Mouse (Mus musculus): ENCODE measurements around the gene Cuta. TPM values are rescaled to one million over a fixed set of nuclear protein-coding genes. Genes with fewer than 3 reads are reported as not detected.

Cuta gene
- polyA plus RNA-seq, 1 experiment from 2014 or later = 127 TPM

GRCm38 (mm10) chr17:26970221-26970620, 30.9 kb upstream of the Cuta start:
- 78% methylated on average over 12 of the region's 12 CpGs for WGBS
- Histone ChIP-seq H3K27me3 (replicated peaks) (no peaks in the 10 kb centered on the region), H3K4me1 (peaks cover 34% of the 10 kb centered on the region), H3K4me2 (no peak overlapping the region), H3K4me3 (no peak overlapping the region), H3K9me3 (no peaks in the 10 kb centered on the region), H3K9ac (no peak overlapping the region), H3K27ac (no peak overlapping the region), H3K36me3 (replicated peaks) (peaks cover 39% of the 10 kb centered on the region)
- no peak for ATAC-seq (replicated peaks)

- H3K4me2 ChIP-seq = no peak overlapping the region
- H3K4me1 ChIP-seq = peaks cover 24% of the 10 kb centered on the region
- H3K27ac ChIP-seq = no peak overlapping the region
- WGBS = 85% methylated on average over 6 of the region's 6 CpGs
- peaks cover 48% of the 10 kb centered on the region for H3K36me3 ChIP-seq (replicated peaks)
- H3K27me3 ChIP-seq (replicated peaks) = no peaks in the 10 kb centered on the region
- H3K9me3 ChIP-seq = no peaks in the 10 kb centered on the region
- no peak for ATAC-seq (replicated peaks)
- no peak overlapping the region for H3K4me3 ChIP-seq
- no peak overlapping the region for H3K9ac ChIP-seq
These were observed 29.9 kb upstream of the Cuta start for GRCm38 (mm10) chr17:26969257-26969656.

- Histone ChIP-seq H3K9ac (no peak overlapping the region), H3K27me3 (replicated peaks) (no peaks in the 10 kb centered on the region), H3K4me3 (no peak overlapping the region), H3K4me2 (no peak overlapping the region), H3K9me3 (no peaks in the 10 kb centered on the region), H3K27ac (no peak overlapping the region), H3K36me3 (replicated peaks) (peaks cover 55% of the 10 kb centered on the region), H3K4me1 (peaks cover 16% of the 10 kb centered on the region)
- WGBS = 86% methylated on average over 6 of the region's 6 CpGs
- ATAC-seq (replicated peaks) = no peak
These were observed 28.8 kb upstream of the Cuta start for GRCm38 (mm10) chr17:26968200-26968611.

GRCm38 (mm10) chr17:26967477-26967876, 28.1 kb upstream of the Cuta start:
- H3K4me1 ChIP-seq = peaks cover 14% of the 10 kb centered on the region
- H3K9me3 ChIP-seq = no peaks in the 10 kb centered on the region
- H3K27ac ChIP-seq = no peak overlapping the region
- H3K4me3 ChIP-seq = no peak overlapping the region
- H3K9ac ChIP-seq = no peak overlapping the region
- no peaks in the 10 kb centered on the region for H3K27me3 ChIP-seq (replicated peaks)
- WGBS = 91% methylated on average over 6 of the region's 6 CpGs
- H3K36me3 ChIP-seq (replicated peaks) = peaks cover 63% of the 10 kb centered on the region
- no peak for ATAC-seq (replicated peaks)
- no peak overlapping the region for H3K4me2 ChIP-seq

GRCm38 (mm10) chr17:26966993-26967392, 27.6 kb upstream of the Cuta start:
- no peak for ATAC-seq (replicated peaks)
- WGBS = 89% methylated on average over 11 of the region's 11 CpGs
- Histone ChIP-seq H3K4me2 (no peak overlapping the region), H3K9me3 (no peaks in the 10 kb centered on the region), H3K27me3 (replicated peaks) (no peaks in the 10 kb centered on the region), H3K27ac (no peak overlapping the region), H3K4me3 (no peak overlapping the region), H3K36me3 (replicated peaks) (peaks cover 67% of the 10 kb centered on the region), H3K4me1 (peaks cover 9% of the 10 kb centered on the region), H3K9ac (no peak overlapping the region)

GRCm38 (mm10) chr17:26961572-26962240, 22.3 kb upstream of the Cuta start:
- Histone ChIP-seq H3K36me3 (replicated peaks) (peaks cover 92% of the 10 kb centered on the region), H3K27me3 (replicated peaks) (no peaks in the 10 kb centered on the region), H3K4me3 (no peak overlapping the region), H3K9ac (no peak overlapping the region), H3K27ac (no peak overlapping the region), H3K9me3 (no peaks in the 10 kb centered on the region), H3K4me1 (no peaks in the 10 kb centered on the region), H3K4me2 (no peak overlapping the region)
- ATAC-seq (replicated peaks) = no peak
- WGBS = 90% methylated on average over 21 of the region's 21 CpGs

GRCm38 (mm10) chr17:26959815-26960214, 20.4 kb upstream of the Cuta start:
- 97% methylated on average over 4 of the region's 4 CpGs for WGBS
- no peak for ATAC-seq (replicated peaks)

GRCm38 (mm10) chr17:26958880-26959279, 19.5 kb upstream of the Cuta start:
- WGBS = 73% methylated on average over 5 of the region's 5 CpGs
- peaks cover 3% of the 10 kb centered on the region for H3K4me1 ChIP-seq
- H3K27ac ChIP-seq = no peak overlapping the region
- peaks cover 78% of the 10 kb centered on the region for H3K36me3 ChIP-seq (replicated peaks)
- no peaks in the 10 kb centered on the region for H3K27me3 ChIP-seq (replicated peaks)
- no peak for ATAC-seq (replicated peaks)
- no peaks in the 10 kb centered on the region for H3K9me3 ChIP-seq
- H3K4me2 ChIP-seq = no peak overlapping the region
- H3K4me3 ChIP-seq = no peak overlapping the region
- H3K9ac ChIP-seq = no peak overlapping the region

More at GRCm38 (mm10) chr17:26959815-26960214, 20.4 kb upstream of the Cuta start:
- H3K27ac ChIP-seq = no peak overlapping the region
- no peak overlapping the region for H3K4me3 ChIP-seq
- no peak overlapping the region for H3K4me2 ChIP-seq
- no peaks in the 10 kb centered on the region for H3K9me3 ChIP-seq
- peaks cover 86% of the 10 kb centered on the region for H3K36me3 ChIP-seq (replicated peaks)
- H3K9ac ChIP-seq = no peak overlapping the region
- no peaks in the 10 kb centered on the region for H3K4me1 ChIP-seq
- no peaks in the 10 kb centered on the region for H3K27me3 ChIP-seq (replicated peaks)

GRCm38 (mm10) chr17:26957872-26958271, 18.5 kb upstream of the Cuta start:
- H3K4me1 ChIP-seq = peaks cover 13% of the 10 kb centered on the region
- 97% methylated on average over 5 of the region's 5 CpGs for WGBS
- H3K9me3 ChIP-seq = no peaks in the 10 kb centered on the region
- peaks cover 72% of the 10 kb centered on the region for H3K36me3 ChIP-seq (replicated peaks)
- ATAC-seq (replicated peaks) = no peak
- no peak overlapping the region for H3K9ac ChIP-seq
- no peak overlapping the region for H3K4me3 ChIP-seq
- H3K27ac ChIP-seq = no peak overlapping the region
- no peak overlapping the region for H3K4me2 ChIP-seq
- no peaks in the 10 kb centered on the region for H3K27me3 ChIP-seq (replicated peaks)

- ATAC-seq (replicated peaks) = no peak
- Histone ChIP-seq H3K4me2 (no peak overlapping the region), H3K27me3 (replicated peaks) (no peaks in the 10 kb centered on the region), H3K9ac (no peak overlapping the region), H3K36me3 (replicated peaks) (peaks cover 62% of the 10 kb centered on the region), H3K9me3 (no peaks in the 10 kb centered on the region), H3K27ac (no peak overlapping the region), H3K4me1 (peaks cover 22% of the 10 kb centered on the region), H3K4me3 (no peak overlapping the region)
- 92% methylated on average over 18 of the region's 18 CpGs for WGBS
These were observed 17.5 kb upstream of the Cuta start for GRCm38 (mm10) chr17:26956895-26957294.

GRCm38 (mm10) chr17:26956309-26956708, 16.9 kb upstream of the Cuta start:
- Histone ChIP-seq H3K4me1 (peaks cover 28% of the 10 kb centered on the region), H3K4me3 (no peak overlapping the region), H3K9ac (no peak overlapping the region), H3K36me3 (replicated peaks) (peaks cover 57% of the 10 kb centered on the region), H3K27ac (no peak overlapping the region), H3K27me3 (replicated peaks) (no peaks in the 10 kb centered on the region), H3K4me2 (no peak overlapping the region), H3K9me3 (no peaks in the 10 kb centered on the region)
- WGBS = 89% methylated on average over 5 of the region's 5 CpGs
- ATAC-seq (replicated peaks) = no peak

- ATAC-seq (replicated peaks) = no peak
- no peaks in the 10 kb centered on the region for H3K9me3 ChIP-seq
- H3K36me3 ChIP-seq (replicated peaks) = peaks cover 33% of the 10 kb centered on the region
- no peaks in the 10 kb centered on the region for H3K27me3 ChIP-seq (replicated peaks)
- H3K9ac ChIP-seq = peak overlapping the region; percentile 82
- H3K4me1 ChIP-seq = peaks cover 52% of the 10 kb centered on the region
- H3K4me2 ChIP-seq = peak overlapping the region; percentile 83
- 25% methylated on average over 11 of the region's 16 CpGs for WGBS
- H3K27ac ChIP-seq = peak overlapping the region; percentile 31; the same call in 1 of the 2 replicates
- H3K4me3 ChIP-seq = peak overlapping the region; percentile 72
These were observed 14.4 kb upstream of the Cuta start for GRCm38 (mm10) chr17:26953726-26954125.

GRCm38 (mm10) chr17:26953201-26953600, 13.8 kb upstream of the Cuta start:
- Histone ChIP-seq H3K4me2 (peak overlapping the region; percentile 83), H3K9ac (peak overlapping the region; percentile 82), H3K9me3 (no peaks in the 10 kb centered on the region), H3K4me3 (peak overlapping the region; percentile 72), H3K4me1 (peaks cover 54% of the 10 kb centered on the region), H3K27me3 (replicated peaks) (no peaks in the 10 kb centered on the region), H3K27ac (0 out of 2 replicates have a peak overlapping the region, but pooled peaks have one; percentile 17), H3K36me3 (replicated peaks) (peaks cover 28% of the 10 kb centered on the region)
- 23% methylated on average over 6 of the region's 6 CpGs for WGBS
- no peak for ATAC-seq (replicated peaks)
